Mouse (Mus musculus): ENCODE data around the gene Lpin1. TPM values are rescaled to one million over a fixed set of nuclear protein-coding genes. Genes with fewer than 3 reads are reported as not detected.

The Lpin1 gene
- polyA plus RNA-seq, 1 experiment from 2014 or later: 4.6 TPM

DNA sequence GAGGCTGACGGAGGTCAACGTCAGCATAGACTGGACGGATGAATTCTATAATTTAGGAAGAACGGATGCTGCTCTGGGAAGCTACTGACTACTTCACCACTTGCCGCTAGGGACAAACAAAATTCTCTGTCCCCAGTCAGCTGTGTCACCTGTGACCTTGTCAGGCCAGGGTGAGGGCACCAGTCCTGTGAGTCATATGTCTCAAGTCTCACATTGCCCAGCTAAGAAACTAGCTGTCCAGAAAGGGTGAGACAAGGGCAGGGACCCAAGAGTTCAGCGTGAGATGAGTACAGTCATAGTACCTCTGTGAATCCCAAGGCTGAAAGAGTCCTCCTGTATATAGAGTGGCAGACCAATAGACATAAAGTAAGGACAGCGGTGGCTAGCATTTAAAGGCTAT, 17.0 kb downstream of the Lpin1 start:
- WGBS: 85% methylated on average over 7 of the region's 7 CpGs
- Histone ChIP-seq H3K9me3 (ENCODE audit: low read depth, low read length) (no peaks in the 10 kb centered on the region), H3K27ac (ENCODE audit: low read depth) (no peak overlapping the region), H3K27me3 (ENCODE audit: insufficient read depth, low read length) (no peaks in the 10 kb centered on the region), H3K9ac (no peak overlapping the region), H3K36me3 (ENCODE audit: insufficient read depth) (no peaks in the 10 kb centered on the region), H3K4me3 (ENCODE audit: low read depth, low read length) (no peak overlapping the region), H3K4me1 (ENCODE audit: insufficient read depth) (peaks cover 10% of the 10 kb centered on the region), H3K4me2 (no peak overlapping the region)
- TF ChIP-seq CTCF (IDR thresholded peaks at IDR 0.05; ENCODE audit: low read depth): no peak
- DNase-seq (no peak), ATAC-seq (ENCODE audit: insufficient read depth) (no peak)

GRCm38 (mm10) chr12:16593014-16593413, 17.8 kb downstream of the Lpin1 start:
- no peak overlapping the region for H3K9ac ChIP-seq

GRCm38 (mm10) chr12:16592451-16592850, 18.3 kb downstream of the Lpin1 start:
- no peak for ATAC-seq (ENCODE audit: insufficient read depth)
- H3K27me3 ChIP-seq (ENCODE audit: insufficient read depth, low read length): no peaks in the 10 kb centered on the region
- no peaks in the 10 kb centered on the region for H3K9me3 ChIP-seq (ENCODE audit: low read depth, low read length)
- no peak overlapping the region for H3K27ac ChIP-seq (ENCODE audit: low read depth)
- H3K9ac ChIP-seq: no peak overlapping the region
- H3K4me2 ChIP-seq: no peak overlapping the region
- no peak for DNase-seq
- 58% methylated on average over 5 of the region's 5 CpGs for WGBS
- H3K4me1 ChIP-seq (ENCODE audit: insufficient read depth): peaks cover 15% of the 10 kb centered on the region
- TF ChIP-seq CTCF (IDR thresholded peaks at IDR 0.05; ENCODE audit: low read depth): no peak
- H3K4me3 ChIP-seq (ENCODE audit: low read depth, low read length): no peak overlapping the region
- H3K36me3 ChIP-seq (ENCODE audit: insufficient read depth): no peaks in the 10 kb centered on the region

More at GRCm38 (mm10) chr12:16593014-16593413, 17.8 kb downstream of the Lpin1 start:
- H3K9me3 ChIP-seq (ENCODE audit: low read depth, low read length): no peaks in the 10 kb centered on the region
- H3K4me3 ChIP-seq (ENCODE audit: low read depth, low read length): no peak overlapping the region
- TF ChIP-seq CTCF (IDR thresholded peaks at IDR 0.05; ENCODE audit: low read depth): no peak
- no peak for DNase-seq
- H3K4me2 ChIP-seq: no peak overlapping the region
- ATAC-seq (ENCODE audit: insufficient read depth): no peak
- peaks cover 15% of the 10 kb centered on the region for H3K4me1 ChIP-seq (ENCODE audit: insufficient read depth)
- no peak overlapping the region for H3K27ac ChIP-seq (ENCODE audit: low read depth)
- no peaks in the 10 kb centered on the region for H3K27me3 ChIP-seq (ENCODE audit: insufficient read depth, low read length)
- no peaks in the 10 kb centered on the region for H3K36me3 ChIP-seq (ENCODE audit: insufficient read depth)
- 64% methylated on average over 7 of the region's 7 CpGs for WGBS

GRCm38 (mm10) chr12:16591453-16592200, 19.1 kb downstream of the Lpin1 start:
- H3K27ac ChIP-seq (ENCODE audit: low read depth): peak overlapping the region; percentile 54; the same call in 1 of the 2 replicates
- peak overlapping the region; percentile 28 for H3K9ac ChIP-seq
- TF ChIP-seq CTCF (IDR thresholded peaks at IDR 0.05; ENCODE audit: low read depth): no peak
- peak; percentile 89 for DNase-seq
- H3K4me3 ChIP-seq (ENCODE audit: low read depth, low read length): peak overlapping the region; percentile 34
- H3K4me2 ChIP-seq: peak overlapping the region; percentile 70
- H3K27me3 ChIP-seq (ENCODE audit: insufficient read depth, low read length): no peaks in the 10 kb centered on the region
- H3K36me3 ChIP-seq (ENCODE audit: insufficient read depth): no peaks in the 10 kb centered on the region
- peaks cover 15% of the 10 kb centered on the region for H3K4me1 ChIP-seq (ENCODE audit: insufficient read depth)
- H3K9me3 ChIP-seq (ENCODE audit: low read depth, low read length): no peaks in the 10 kb centered on the region
- peak; percentile 87 for ATAC-seq (ENCODE audit: insufficient read depth)
- WGBS: 9% methylated on average over 15 of the region's 15 CpGs

GRCm38 (mm10) chr12:16589966-16590365, 20.8 kb downstream of the Lpin1 start:
- no peak for TF ChIP-seq CTCF (IDR thresholded peaks at IDR 0.05; ENCODE audit: low read depth)
- Histone ChIP-seq H3K27me3 (ENCODE audit: insufficient read depth, low read length) (no peaks in the 10 kb centered on the region), H3K9ac (no peak overlapping the region), H3K36me3 (ENCODE audit: insufficient read depth) (no peaks in the 10 kb centered on the region), H3K4me2 (peak overlapping the region; percentile 92), H3K27ac (ENCODE audit: low read depth) (no peak overlapping the region), H3K4me1 (ENCODE audit: insufficient read depth) (peaks cover 15% of the 10 kb centered on the region), H3K4me3 (ENCODE audit: low read depth, low read length) (peak overlapping the region; percentile 64; the same call in 1 of the 2 replicates), H3K9me3 (ENCODE audit: low read depth, low read length) (no peaks in the 10 kb centered on the region)
- no peak; the same call in 1 of the 2 replicates for ATAC-seq (ENCODE audit: insufficient read depth)
- 18% methylated on average over 4 of the region's 4 CpGs for WGBS
- DNase-seq: peak; percentile 38

DNA sequence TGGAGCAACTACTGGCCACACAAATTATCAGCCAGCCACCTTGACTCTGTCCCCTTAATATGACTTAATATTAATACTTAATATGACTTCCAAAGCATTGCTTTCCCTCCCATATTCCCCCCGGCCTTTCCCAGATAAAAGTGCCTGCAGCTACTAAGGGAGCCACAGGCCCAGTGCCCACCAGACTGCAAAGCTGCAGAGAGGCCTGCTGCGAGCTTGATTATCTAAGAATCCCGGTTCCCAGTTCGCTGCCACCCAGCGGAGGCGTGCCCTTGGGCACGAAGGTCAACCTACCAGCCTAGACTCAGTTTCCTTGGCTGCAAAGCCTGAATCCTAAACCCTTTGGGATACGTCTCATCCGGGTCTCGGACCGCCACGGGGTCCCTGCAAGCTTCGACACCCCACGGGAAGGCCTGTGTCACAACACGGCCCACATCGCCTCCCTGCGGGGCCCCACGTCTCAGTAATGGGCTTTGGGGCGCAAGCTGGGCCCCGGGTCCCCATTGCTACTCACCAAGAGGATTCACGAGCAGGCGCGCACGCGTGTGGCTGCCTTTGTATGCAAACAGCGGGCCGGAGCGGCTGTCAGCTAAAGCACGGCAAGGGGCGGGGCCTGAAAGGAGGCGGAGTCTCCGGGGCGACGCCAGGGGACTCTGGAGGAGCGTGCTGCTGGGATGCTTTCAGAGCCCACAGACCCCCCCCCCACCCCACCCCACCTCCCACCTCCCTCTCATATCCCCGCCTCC, 21.4 kb downstream of the Lpin1 start:
- peak; percentile 97 for DNase-seq
- H3K4me1 ChIP-seq (ENCODE audit: insufficient read depth): peaks cover 15% of the 10 kb centered on the region
- no peaks in the 10 kb centered on the region for H3K27me3 ChIP-seq (ENCODE audit: insufficient read depth, low read length)
- peak overlapping the region; percentile 92 for H3K4me2 ChIP-seq
- peak overlapping the region; percentile 42; the same call in 1 of the 2 replicates for H3K27ac ChIP-seq (ENCODE audit: low read depth)
- peak overlapping the region; percentile 64 for H3K4me3 ChIP-seq (ENCODE audit: low read depth, low read length)
- no peaks in the 10 kb centered on the region for H3K9me3 ChIP-seq (ENCODE audit: low read depth, low read length)
- peak; percentile 88 for ATAC-seq (ENCODE audit: insufficient read depth)
- no peaks in the 10 kb centered on the region for H3K36me3 ChIP-seq (ENCODE audit: insufficient read depth)
- no peak for TF ChIP-seq CTCF (IDR thresholded peaks at IDR 0.05; ENCODE audit: low read depth)
- under 1% methylated on average over 35 of the region's 36 CpGs for WGBS
- peak overlapping the region; percentile 71 for H3K9ac ChIP-seq
